Mouse (Mus musculus) forebrain, embryonic 11.5 days (tissue): Measurements from ENCODE around the gene Ncoa7. TPM values are rescaled to one million over a fixed set of nuclear protein-coding genes. Genes with fewer than 3 reads are reported as not detected.

ENCODE experiments used
- ATAC-seq: fragments of 200-750 bp; cut with Nextera tagmentation; replicated peaks from 2 replicates; pipeline ENCODE4 v1.8.0; 2017; ENCODE audit warnings: moderate TSS enrichment; ENCODE audit not compliant: low FRiP score
- DNase-seq: peaks from one replicate; pipeline ENCODE4 v3.0.0-alpha.2; 2017; ENCODE audit warnings: low spot score
- H3K27ac ChIP-seq: fragments of 300-500 bp; sonication (generic); 2 replicates; pipeline ENCODE4 v1.5.1; 2014; ENCODE audit warnings: low read depth, low read length
- H3K27me3 ChIP-seq: fragments of 300-500 bp; sonication (generic); 2 replicates; pipeline ENCODE4 v1.6.1; 2014; ENCODE audit warnings: mild to moderate bottlenecking, low read length, mixed read lengths; ENCODE audit not compliant: control insufficient read depth, insufficient read depth
- H3K36me3 ChIP-seq: fragments of 300-500 bp; sonication (generic); 2 replicates; pipeline ENCODE4 v1.6.1; 2014; ENCODE audit warnings: mild to moderate bottlenecking, low read length, moderate library complexity, mixed read lengths; ENCODE audit not compliant: control insufficient read depth, insufficient read depth
- H3K4me1 ChIP-seq: fragments of 300-500 bp; sonication (generic); replicated peaks from 2 replicates; pipeline ENCODE4 v1.6.1; 2014; ENCODE audit warnings: low read length, mixed read lengths; ENCODE audit not compliant: control insufficient read depth, insufficient read depth
- H3K4me2 ChIP-seq: fragments of 300-500 bp; sonication (generic); 2 replicates; pipeline ENCODE4 v1.6.1; 2014; ENCODE audit warnings: low read depth, mild to moderate bottlenecking, low read length, moderate library complexity, mixed read lengths; ENCODE audit not compliant: severe bottlenecking
- H3K4me3 ChIP-seq: fragments of 300-500 bp; sonication (generic); 2 replicates; pipeline ENCODE4 v1.5.1; 2014; ENCODE audit warnings: low read depth, low read length
- H3K9ac ChIP-seq: fragments of 300-500 bp; sonication (generic); 2 replicates; pipeline ENCODE4 v1.6.1; 2014; ENCODE audit warnings: low read length
- H3K9me3 ChIP-seq: fragments of 300-500 bp; sonication (generic); 2 replicates; pipeline ENCODE4 v1.6.1; 2016; ENCODE audit warnings: low read length, mixed read lengths; ENCODE audit not compliant: control insufficient read depth
- WGBS: fragments of 180-500 bp; shearing (Covaris S2); extraction: QIAGEN DNeasy Blood & Tissue Kit; methylation state at CpG from one replicate; pipeline ENCODE4 v1.1.7; 2014; 5-methylcytosine and 5-hydroxymethylcytosine counted together
- polyA plus RNA-seq: library from polyadenylated mRNA; unstranded; fragments of >200 nt; fragmentation: Nextera tagmentation; extraction: Ambion mirVana; gene quantifications from 2 replicates; pipeline ENCODE4 v1.2.1, GENCODE M21; 2014

Gene Ncoa7
- polyA plus RNA-seq, 1 experiment from 2014 or later = 8.8 TPM

- H3K4me1 ChIP-seq = no peaks in the 10 kb centered on the region; the same call in 1 of the 2 replicates
- H3K4me2 ChIP-seq = no peak overlapping the region
- H3K27me3 ChIP-seq = no peaks in the 10 kb centered on the region
- no peak overlapping the region for H3K9ac ChIP-seq
- DNase-seq (no peak), ATAC-seq (no peak)
- 91% methylated on average over 4 of the region's 4 CpGs for WGBS
- no peaks in the 10 kb centered on the region for H3K9me3 ChIP-seq
- no peak overlapping the region for H3K27ac ChIP-seq
- no peaks in the 10 kb centered on the region for H3K36me3 ChIP-seq
- no peak overlapping the region for H3K4me3 ChIP-seq
Observed at GRCm38 (mm10) chr10:30613039-30613438, 190.1 kb downstream of the Ncoa7 start.

- ATAC-seq (no peak), DNase-seq (no peak)
- Histone ChIP-seq H3K9ac (no peak overlapping the region), H3K4me3 (no peak overlapping the region), H3K27ac (no peak overlapping the region), H3K4me1 (no peaks in the 10 kb centered on the region), H3K4me2 (no peak overlapping the region), H3K27me3 (no peaks in the 10 kb centered on the region), H3K36me3 (no peaks in the 10 kb centered on the region), H3K9me3 (no peaks in the 10 kb centered on the region)
Observed at GRCm38 (mm10) chr10:30609614-30610013, 193.5 kb downstream of the Ncoa7 start.

GRCm38 (mm10) chr10:30608109-30608508 is 195.0 kb downstream of the Ncoa7 start:
- H3K27ac ChIP-seq = no peak overlapping the region
- ATAC-seq = no peak
- no peak overlapping the region for H3K9ac ChIP-seq
- no peak overlapping the region for H3K4me2 ChIP-seq
- H3K4me3 ChIP-seq = no peak overlapping the region
- DNase-seq = no peak
- H3K9me3 ChIP-seq = no peaks in the 10 kb centered on the region
- no peaks in the 10 kb centered on the region for H3K36me3 ChIP-seq
- no peaks in the 10 kb centered on the region for H3K4me1 ChIP-seq
- 69% methylated on average over 2 of the region's 2 CpGs for WGBS
- no peaks in the 10 kb centered on the region for H3K27me3 ChIP-seq

GRCm38 (mm10) chr10:30600542-30600966 is 202.6 kb downstream of the Ncoa7 start, which contains the start of gene Trmt11:
Gene Trmt11 (minus strand): TSS chr10:30600749.
- Histone ChIP-seq H3K9me3 (no peaks in the 10 kb centered on the region), H3K4me2 (peak within 1 kb of the TSS; percentile 75), H3K4me1 (no peaks in the 10 kb centered on the region), H3K27ac (peak within 1 kb of the TSS; percentile 57), H3K27me3 (no peaks in the 10 kb centered on the region), H3K9ac (peak within 1 kb of the TSS; percentile 84), H3K4me3 (peak within 1 kb of the TSS; percentile 80), H3K36me3 (peaks cover 4% of the 10 kb centered on the region)
- WGBS = under 1% methylated on average over 24 of the region's 28 CpGs
- peak; percentile 96 for ATAC-seq
- DNase-seq = peak; percentile 93

GRCm38 (mm10) chr10:30600094-30600534 is 203.0 kb downstream of the Ncoa7 start:
- Histone ChIP-seq H3K9me3 (no peaks in the 10 kb centered on the region), H3K4me1 (no peaks in the 10 kb centered on the region), H3K4me3 (peak overlapping the region; percentile 80), H3K27me3 (no peaks in the 10 kb centered on the region), H3K36me3 (peaks cover 4% of the 10 kb centered on the region), H3K27ac (peak overlapping the region; percentile 57), H3K9ac (peak overlapping the region; percentile 84), H3K4me2 (peak overlapping the region; percentile 75)
- DNase-seq (no peak), ATAC-seq (peak; percentile 86)
- under 1% methylated on average over 21 of the region's 27 CpGs for WGBS

GRCm38 (mm10) chr10:30587037-30587436 is 216.1 kb downstream of the Ncoa7 start:
- Histone ChIP-seq H3K36me3 (no peaks in the 10 kb centered on the region; the same call in 1 of the 2 replicates), H3K4me1 (no peaks in the 10 kb centered on the region), H3K9ac (no peak overlapping the region), H3K4me2 (no peak overlapping the region), H3K9me3 (no peaks in the 10 kb centered on the region), H3K27me3 (no peaks in the 10 kb centered on the region), H3K4me3 (no peak overlapping the region), H3K27ac (no peak overlapping the region)
- no peak for DNase-seq
- 79% methylated on average over 5 of the region's 5 CpGs for WGBS
- no peak for ATAC-seq

- no peaks in the 10 kb centered on the region for H3K27me3 ChIP-seq
- no peak for ATAC-seq
- H3K27ac ChIP-seq = no peak overlapping the region
- H3K36me3 ChIP-seq = no peaks in the 10 kb centered on the region; the same call in 1 of the 2 replicates
- H3K4me1 ChIP-seq = no peaks in the 10 kb centered on the region
- no peak overlapping the region for H3K4me2 ChIP-seq
- WGBS = 97% methylated on average over 1 of the region's 1 CpGs
- no peak overlapping the region for H3K4me3 ChIP-seq
- H3K9me3 ChIP-seq = no peaks in the 10 kb centered on the region
- H3K9ac ChIP-seq = no peak overlapping the region
- DNase-seq = no peak
Observed at GRCm38 (mm10) chr10:30585691-30586090, 217.4 kb downstream of the Ncoa7 start.

Other genes starting within 250 kb of the Ncoa7 start
- gene Trmt11, start 202.6 kb downstream of the Ncoa7 start, polyA plus RNA-seq = 35.2 and 36.8 TPM in 2 replicates
- gene Hint3, start 173.7 kb downstream of the Ncoa7 start, polyA plus RNA-seq = 16.0 and 19.5 TPM in 2 replicates
- 2.3 and 2.4 TPM in 2 replicates for gene Hey2, start 39.5 kb upstream of the Ncoa7 start, polyA plus RNA-seq